Mouse (Mus musculus) lung, postnatal 4 days (tissue): ENCODE measurements around the gene Dcaf17.

Source experiments
- DNase-seq, 2 experiments: peaks; one replicate each; pipeline ENCODE4 v3.0.0; 2021

Dcaf17 gene

DNA sequence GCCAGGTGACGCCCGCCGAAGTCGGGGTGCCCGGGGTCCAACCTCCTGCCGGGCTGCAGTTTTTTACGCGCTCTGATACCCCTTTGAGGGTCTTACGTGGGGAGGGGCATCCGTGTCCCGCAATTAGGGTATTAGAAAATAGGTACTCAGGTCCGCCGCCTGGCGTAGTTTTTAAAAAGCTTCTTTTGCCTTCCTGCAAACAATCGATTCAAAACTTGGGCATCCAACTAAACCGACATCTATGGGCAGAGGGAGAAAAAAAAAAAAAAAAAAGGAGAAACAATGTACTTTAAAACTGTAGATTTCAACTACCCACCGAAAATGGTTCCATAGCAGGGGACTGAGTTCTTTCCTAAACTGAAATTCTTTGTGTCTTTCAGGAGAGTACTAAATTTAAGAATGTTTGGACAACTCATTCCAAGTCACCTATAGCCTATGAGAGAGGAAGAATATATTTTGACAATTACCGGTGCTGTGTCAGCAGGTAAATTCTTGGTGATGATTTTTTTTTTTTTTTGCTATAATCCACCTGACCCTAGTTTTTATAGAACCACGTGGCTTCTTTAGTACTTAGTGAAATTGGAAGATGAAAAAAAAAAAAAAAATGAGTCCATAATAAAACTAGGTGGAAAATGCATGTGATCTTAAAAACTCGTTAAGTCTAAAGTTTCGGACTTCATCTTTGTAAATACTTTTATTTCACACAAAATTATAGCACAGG is 1.1 kb downstream of the Dcaf17 start:
- no peak for DNase-seq

- DNase-seq: no peak
Observed at GRCm38 (mm10) chr2:71071601-71072000, 16.5 kb downstream of the Dcaf17 start.

GRCm38 (mm10) chr2:71073330-71073729 is 18.2 kb downstream of the Dcaf17 start:
- no peak for DNase-seq

GRCm38 (mm10) chr2:71073828-71074227 is 18.7 kb downstream of the Dcaf17 start:
- no peak for DNase-seq

- DNase-seq: no peak
Observed at GRCm38 (mm10) chr2:71082416-71082815, 27.3 kb downstream of the Dcaf17 start.

GRCm38 (mm10) chr2:71083454-71084193 is 28.5 kb downstream of the Dcaf17 start:
- no peak for DNase-seq

DNA sequence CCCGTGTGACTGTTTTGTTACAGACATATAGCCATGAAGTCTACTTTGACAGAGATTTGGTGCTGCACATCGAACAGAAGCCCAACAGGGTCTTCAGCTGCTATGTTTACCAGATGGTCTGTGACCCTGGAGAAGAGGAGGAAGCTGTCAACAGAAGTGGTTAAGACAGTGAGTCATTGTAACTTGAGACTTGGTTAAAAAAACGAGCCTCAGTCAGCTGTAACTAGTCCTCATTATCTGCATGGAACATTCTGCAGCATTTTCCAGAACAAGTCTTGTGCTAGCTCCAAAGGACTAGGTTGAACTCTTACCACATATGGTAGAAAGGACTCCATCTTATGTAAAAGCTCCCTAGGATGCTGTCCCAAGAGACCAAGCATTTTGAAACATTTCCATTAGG is 34.6 kb downstream of the Dcaf17 start:
- DNase-seq: no peak

DNA sequence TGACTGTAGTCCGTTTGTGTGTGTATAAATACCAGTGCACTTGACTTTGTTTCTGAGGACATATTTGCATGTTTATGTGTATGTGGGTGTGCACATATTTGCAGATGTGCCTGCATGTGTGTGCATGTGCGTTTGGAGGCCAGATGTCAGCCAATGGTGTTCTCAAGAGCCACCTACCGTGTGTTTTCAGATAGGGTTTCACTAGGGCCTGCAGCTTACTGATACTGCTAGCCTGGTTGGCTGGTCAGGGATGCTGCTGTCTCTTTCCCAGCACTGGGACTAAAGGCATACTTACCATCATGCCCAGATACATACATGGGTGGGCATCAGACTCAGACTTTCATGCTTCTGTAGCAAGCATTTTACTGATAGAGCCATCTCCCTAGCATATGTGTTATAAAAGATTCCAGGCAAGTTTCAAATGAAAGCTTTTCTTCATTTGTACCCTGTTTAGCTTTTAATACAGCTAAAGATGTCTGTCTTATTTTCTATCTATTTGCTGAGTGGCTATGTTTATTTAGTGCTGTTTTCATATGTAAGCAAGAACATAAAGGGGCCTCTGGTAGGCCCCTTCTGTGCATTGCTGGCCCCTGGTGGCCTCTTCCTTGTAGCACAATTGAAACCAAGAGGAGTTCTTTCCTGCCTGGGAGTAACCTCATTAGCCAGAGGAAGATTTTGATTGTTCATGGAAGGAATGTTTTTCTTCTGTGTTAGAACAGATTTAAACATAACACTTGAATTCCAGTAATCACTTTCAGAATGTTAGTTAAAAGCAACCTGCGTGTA is 35.7 kb downstream of the Dcaf17 start:
- peak; percentile 28 to 29 for DNase-seq

DNA sequence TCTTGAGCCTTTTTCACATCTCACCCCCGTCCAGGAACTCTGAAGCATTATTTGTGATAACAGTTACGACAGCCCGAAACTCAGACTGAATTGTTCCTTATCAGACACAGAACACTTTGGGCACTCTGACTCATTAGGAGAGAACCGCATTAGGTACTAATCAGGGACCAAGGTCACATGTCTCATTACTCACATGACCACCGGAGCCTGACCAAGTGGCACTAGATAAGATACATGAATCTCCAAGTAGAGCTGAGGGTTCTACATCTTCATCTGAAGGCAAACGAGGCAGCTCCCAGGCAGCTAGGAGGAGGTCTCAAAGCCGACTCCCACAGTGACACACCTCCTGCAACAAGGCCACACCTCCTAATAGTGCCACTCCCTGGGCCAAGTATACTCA is 41.0 kb downstream of the Dcaf17 start:
- no peak for DNase-seq

- no peak for DNase-seq
Observed at GRCm38 (mm10) chr2:71102621-71103291, 47.6 kb downstream of the Dcaf17 start.

DNA sequence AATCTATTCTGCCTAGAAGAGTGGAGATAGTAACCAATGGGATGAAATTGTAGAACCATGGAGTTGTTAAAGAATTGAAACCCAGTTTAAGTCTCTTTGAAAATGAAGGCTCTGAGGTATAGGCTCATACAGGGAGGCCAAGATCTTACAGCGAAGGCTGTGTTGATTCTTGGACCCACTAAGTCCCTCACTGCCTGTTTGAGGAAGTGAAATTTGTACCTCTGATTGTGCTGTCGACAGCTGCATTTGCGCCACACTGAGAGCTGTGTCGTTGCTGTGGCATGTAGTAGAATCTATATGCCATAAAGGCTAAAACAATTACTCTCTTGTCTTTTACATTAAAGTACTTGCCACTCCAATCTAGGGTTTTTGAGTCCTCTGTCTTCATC is 48.2 kb downstream of the Dcaf17 start:
- no peak for DNase-seq

GRCm38 (mm10) chr2:71104696-71105095 is 49.6 kb downstream of the Dcaf17 start:
- no peak for DNase-seq

DNA sequence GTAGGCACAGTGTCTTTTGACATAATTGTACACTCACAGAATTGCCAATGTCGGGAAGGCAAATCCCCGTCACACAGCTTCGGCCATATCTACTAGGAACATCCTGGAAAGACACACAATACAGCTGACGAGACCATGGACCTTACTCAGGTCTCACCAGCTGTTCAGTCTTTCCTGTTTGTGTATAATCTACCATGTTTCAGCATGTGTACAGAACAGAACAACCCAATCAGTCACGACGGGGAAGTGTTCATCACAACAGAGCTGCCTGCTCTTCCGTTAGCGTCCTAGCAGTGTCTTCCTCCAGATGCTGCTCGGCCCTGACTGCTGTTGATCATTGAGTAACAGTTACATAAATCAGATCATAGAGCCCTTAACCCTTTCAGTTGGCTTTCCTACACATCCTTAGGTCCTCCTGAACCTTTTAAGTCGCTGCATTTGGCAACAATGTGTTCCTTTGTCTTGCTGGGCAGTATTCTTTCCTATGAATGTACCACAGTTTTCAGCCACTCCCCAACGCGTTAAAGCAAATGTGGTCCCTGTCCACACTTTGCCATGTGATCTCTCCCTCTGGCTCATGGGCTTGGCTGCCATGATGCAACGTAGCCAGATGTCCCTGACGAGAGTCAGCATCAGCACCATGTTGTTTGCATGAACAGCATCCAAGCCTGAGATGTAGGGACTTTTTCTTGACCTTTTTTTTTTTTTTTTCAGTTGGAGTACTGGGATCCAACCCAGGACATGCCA is 50.5 kb downstream of the Dcaf17 start:
- no peak for DNase-seq

GRCm38 (mm10) chr2:71107225-71107624 is 52.1 kb downstream of the Dcaf17 start:
- DNase-seq: no peak

- no peak for DNase-seq
Observed at GRCm38 (mm10) chr2:71108541-71108940, 53.4 kb downstream of the Dcaf17 start.

GRCm38 (mm10) chr2:71113489-71114171 is 58.5 kb downstream of the Dcaf17 start:
- DNase-seq: no peak

DNA sequence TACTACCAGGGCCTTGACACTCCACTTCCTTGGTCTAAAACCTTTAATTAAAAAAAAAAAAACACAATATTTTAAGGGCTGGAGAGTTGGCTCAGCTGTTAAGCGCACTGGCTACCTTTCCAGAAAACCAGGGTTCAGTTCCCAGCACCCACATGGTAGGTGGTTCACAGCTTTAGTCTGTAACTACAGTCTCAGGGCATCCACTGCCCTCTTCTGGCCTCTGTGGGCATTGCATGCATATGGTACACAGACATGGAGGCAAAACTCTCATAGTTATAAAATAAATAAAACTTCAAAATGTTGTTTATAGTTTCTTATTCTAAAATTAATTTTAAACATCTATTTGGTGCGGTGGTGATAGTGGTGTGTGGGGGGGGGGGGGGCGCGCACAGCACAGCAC is 61.0 kb downstream of the Dcaf17 start:
- DNase-seq: no peak

GRCm38 (mm10) chr2:71117797-71118708 is 62.9 kb downstream of the Dcaf17 start, which contains the start of gene Cybrd1:
Gene Cybrd1, plus strand, starts transcription at chr2:71117923.
- peak; percentile 42 to 70 for DNase-seq

- no peak for DNase-seq
Observed at GRCm38 (mm10) chr2:71120844-71121243, 65.7 kb downstream of the Dcaf17 start.

GRCm38 (mm10) chr2:71121406-71121805 is 66.3 kb downstream of the Dcaf17 start:
- no peak for DNase-seq
